Mouse (Mus musculus) spleen, adult 2 months (tissue): ENCODE measurements at regions not wholly inside any gene's neighbourhood (a gene's known extent, or its start where the extent isn't known, plus 50 kb on each side); places are given as distances from the start of the nearest gene placed in this dataset.

Experiments used
- DNase-seq, 2 experiments: peaks; one replicate each; pipeline versions ENCODE4 v3.0.0 to v3.0.0-alpha.2; 2012 to 2021; ENCODE audit warnings: low spot score in 2 of 2, low read depth in 1 of 2
- H3K27ac ChIP-seq: fragments of 200-500 bp; 2 replicates; pipeline ENCODE4 v1.5.1; 2012; ENCODE audit warnings: low read length, inconsistent platforms; ENCODE audit not compliant: insufficient read depth
- H3K27me3 ChIP-seq: fragments of 200-500 bp; 2 replicates; pipeline ENCODE4 v1.6.1; 2012; ENCODE audit warnings: mild to moderate bottlenecking, moderate library complexity, low read length, inconsistent platforms; ENCODE audit not compliant: control insufficient read depth, insufficient read depth
- H3K36me3 ChIP-seq: fragments of 200-500 bp; 2 replicates; pipeline ENCODE4 v1.6.1; 2012; ENCODE audit warnings: mild to moderate bottlenecking, low read length, inconsistent platforms; ENCODE audit not compliant: control insufficient read depth, insufficient read depth
- H3K4me1 ChIP-seq: fragments of 200-500 bp; 2 replicates; pipeline ENCODE4 v1.6.1; 2011; ENCODE audit warnings: inconsistent platforms; ENCODE audit not compliant: control insufficient read depth, insufficient read depth, insufficient read length
- H3K4me3 ChIP-seq: fragments of 200-500 bp; 2 replicates; pipeline ENCODE4 v1.5.1; 2011; ENCODE audit warnings: mild to moderate bottlenecking, inconsistent platforms; ENCODE audit not compliant: insufficient read depth, insufficient read length; ENCODE audit errors: extremely low read depth
- CTCF ChIP-seq: fragments of 200-500 bp; IDR thresholded peaks from 2 replicates; pipeline ENCODE4 v1.5.1; 2011; ENCODE audit warnings: mild to moderate bottlenecking, inconsistent platforms; ENCODE audit not compliant: insufficient read depth, insufficient read length, insufficient replicate concordance; ENCODE audit errors: extremely low read depth
- POLR2A ChIP-seq: fragments of 200-500 bp; IDR thresholded peaks from 2 replicates; pipeline ENCODE4 v1.6.1; 2011; ENCODE audit warnings: low read depth, low read length, inconsistent platforms
- WGBS: fragments of 180-500 bp; shearing (Covaris S2); methylation state at CpG from one replicate; pipeline ENCODE4 v1.1.7; 2018; 5-methylcytosine and 5-hydroxymethylcytosine counted together

DNA sequence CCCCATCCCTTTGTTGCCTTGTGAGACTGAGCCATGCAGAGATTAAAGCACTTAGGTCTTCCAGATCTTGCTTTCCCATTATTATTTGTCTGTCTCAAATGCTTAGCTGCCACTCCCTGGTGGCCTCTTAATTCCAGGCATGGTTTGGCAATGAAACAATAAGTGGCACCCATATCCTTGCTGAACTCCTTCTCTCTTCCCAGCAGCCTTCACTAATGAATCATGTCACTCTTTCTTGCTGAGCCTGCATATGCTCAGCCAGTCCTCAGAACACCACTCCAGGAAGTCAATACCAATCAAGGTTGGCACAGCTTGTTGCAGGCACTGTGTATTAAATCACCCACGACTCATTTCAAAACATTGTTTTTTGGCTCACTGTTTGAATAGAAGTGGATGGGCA, 118.6 kb downstream of the Atxn7l3b start:
- no peaks in the 10 kb centered on the region for H3K36me3 ChIP-seq
- DNase-seq, result no peak
- H3K4me3 ChIP-seq, result no peak overlapping the region
- H3K4me1 ChIP-seq, result no peaks in the 10 kb centered on the region
- no peaks in the 10 kb centered on the region for H3K27me3 ChIP-seq
- TF ChIP-seq CTCF (no peak), POLR2A (no peak)
- WGBS, result 69% methylated on average over 1 of the region's 1 CpGs
- no peak overlapping the region for H3K27ac ChIP-seq

DNA sequence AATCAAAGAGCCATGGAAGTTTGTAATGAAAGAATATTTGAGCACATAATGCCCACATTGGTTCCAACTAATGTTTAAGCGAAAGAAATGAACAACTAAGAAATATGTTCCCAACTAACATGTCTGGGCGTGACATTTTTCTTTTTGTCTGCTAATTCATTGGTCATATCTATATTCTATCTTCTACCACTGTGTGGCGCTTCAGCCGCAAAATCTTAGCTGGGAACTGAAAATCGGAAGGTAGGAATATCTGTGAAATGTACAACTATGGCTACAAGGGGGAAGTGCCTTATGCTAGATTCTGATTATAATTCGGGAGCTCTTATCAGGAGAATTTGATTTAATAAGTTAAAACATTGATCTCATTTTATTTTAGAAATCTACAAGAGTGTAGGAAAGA, 125.2 kb downstream of the Atxn7l3b start:
- Histone ChIP-seq H3K27ac (no peak overlapping the region), H3K4me3 (no peak overlapping the region), H3K36me3 (no peaks in the 10 kb centered on the region), H3K4me1 (no peaks in the 10 kb centered on the region), H3K27me3 (no peaks in the 10 kb centered on the region)
- TF ChIP-seq POLR2A, result no peak
- TF ChIP-seq CTCF, result no peak
- no peak for DNase-seq
- WGBS, result 45% methylated on average over 6 of the region's 6 CpGs

GRCm38 (mm10) chr10:112801560-112801959, 127.2 kb downstream of the Atxn7l3b start:
- WGBS, result 5% methylated on average over 5 of the region's 5 CpGs
- Histone ChIP-seq H3K27ac (no peak overlapping the region), H3K27me3 (no peaks in the 10 kb centered on the region), H3K4me1 (no peaks in the 10 kb centered on the region), H3K36me3 (no peaks in the 10 kb centered on the region), H3K4me3 (no peak overlapping the region)
- TF ChIP-seq POLR2A (no peak), CTCF (peak; percentile 58; the same call in 1 of the 2 replicates)
- DNase-seq, result no peak

- no peak for DNase-seq
- Histone ChIP-seq H3K27me3 (no peaks in the 10 kb centered on the region), H3K4me1 (no peaks in the 10 kb centered on the region), H3K27ac (no peak overlapping the region), H3K4me3 (no peak overlapping the region), H3K36me3 (no peaks in the 10 kb centered on the region)
- TF ChIP-seq CTCF (no peak), POLR2A (no peak)
- 80% methylated on average over 7 of the region's 7 CpGs for WGBS
Observed at GRCm38 (mm10) chr10:112798603-112799002, 130.2 kb downstream of the Atxn7l3b start.

- no peaks in the 10 kb centered on the region for H3K4me1 ChIP-seq
- no peaks in the 10 kb centered on the region for H3K27me3 ChIP-seq
- no peak overlapping the region for H3K27ac ChIP-seq
- 61% methylated on average over 4 of the region's 4 CpGs for WGBS
- DNase-seq, result no peak
- TF ChIP-seq POLR2A, result no peak
- no peak for TF ChIP-seq CTCF
- no peaks in the 10 kb centered on the region for H3K36me3 ChIP-seq
- H3K4me3 ChIP-seq, result no peak overlapping the region
Observed at GRCm38 (mm10) chr10:112798090-112798489, 130.7 kb downstream of the Atxn7l3b start.

GRCm38 (mm10) chr10:112795938-112796337, 132.9 kb downstream of the Atxn7l3b start:
- no peak for DNase-seq
- Histone ChIP-seq H3K27ac (no peak overlapping the region), H3K4me1 (no peaks in the 10 kb centered on the region), H3K36me3 (no peaks in the 10 kb centered on the region), H3K4me3 (no peak overlapping the region), H3K27me3 (no peaks in the 10 kb centered on the region)
- TF ChIP-seq CTCF (no peak), POLR2A (no peak)
- WGBS, result 24% methylated on average over 1 of the region's 1 CpGs

- H3K4me3 ChIP-seq, result no peak overlapping the region
- H3K4me1 ChIP-seq, result no peaks in the 10 kb centered on the region
- DNase-seq, result no peak
- WGBS, result 95% methylated on average over 1 of the region's 1 CpGs
- H3K27me3 ChIP-seq, result no peaks in the 10 kb centered on the region
- H3K27ac ChIP-seq, result no peak overlapping the region
- H3K36me3 ChIP-seq, result no peaks in the 10 kb centered on the region
- TF ChIP-seq POLR2A (no peak), CTCF (no peak)
Observed at GRCm38 (mm10) chr10:112795473-112795872, 133.3 kb downstream of the Atxn7l3b start.

GRCm38 (mm10) chr10:112788236-112788635, 140.6 kb downstream of the Atxn7l3b start:
- Histone ChIP-seq H3K27ac (no peak overlapping the region), H3K27me3 (no peaks in the 10 kb centered on the region), H3K36me3 (no peaks in the 10 kb centered on the region), H3K4me3 (no peak overlapping the region), H3K4me1 (no peaks in the 10 kb centered on the region)
- no peak for TF ChIP-seq POLR2A
- TF ChIP-seq CTCF, result no peak
- WGBS, result 73% methylated on average over 3 of the region's 3 CpGs
- no peak for DNase-seq
